Mouse (Mus musculus): Measurements from ENCODE around the gene Hmox2. TPM values are rescaled to one million over a fixed set of nuclear protein-coding genes. Genes with fewer than 3 reads are reported as not detected.
"Not testable (repeated sequence)": the region's sequence is repeated elsewhere in the genome, so short reads cannot be mapped to it uniquely, and the experiment has no call there.

The Hmox2 gene
- total RNA-seq (2015; ENCODE audit: low replicate concordance) (13.3 and 22.6 TPM in 2 replicates), total RNA-seq (2017; ENCODE audit: low replicate concordance) (15.4 and 18.8 TPM in 2 replicates)

- peak; percentile 99 for ATAC-seq (replicated peaks; ENCODE audit: low FRiP score, poor library complexity, severe bottlenecking)
Observed at GRCm38 (mm10) chr16:4725780-4726527, at the start of gene Hmox2. TSS of gene Hmox2 (plus strand) at chr16:4726361.

- ATAC-seq (replicated peaks; ENCODE audit: low FRiP score, poor library complexity, severe bottlenecking), result no peak
Observed at GRCm38 (mm10) chr16:4676836-4677235, 49.3 kb upstream of the Hmox2 start.

GRCm38 (mm10) chr16:4678080-4678479, 48.1 kb upstream of the Hmox2 start:
- no peak for ATAC-seq (replicated peaks; ENCODE audit: low FRiP score, poor library complexity, severe bottlenecking)

GRCm38 (mm10) chr16:4679121-4680018, 46.8 kb upstream of the Hmox2 start, which contains the start of gene Coro7:
TSS of gene Coro7 (minus strand) at chr16:4679777.
- peak; percentile 87 for ATAC-seq (replicated peaks; ENCODE audit: low FRiP score, poor library complexity, severe bottlenecking)

GRCm38 (mm10) chr16:4680922-4681455, 45.2 kb upstream of the Hmox2 start:
- ATAC-seq (replicated peaks; ENCODE audit: low FRiP score, poor library complexity, severe bottlenecking), result not testable (repeated sequence)

- ATAC-seq (replicated peaks; ENCODE audit: low FRiP score, poor library complexity, severe bottlenecking), result no peak
Observed at GRCm38 (mm10) chr16:4682628-4683179, 43.5 kb upstream of the Hmox2 start.

- no peak for ATAC-seq (replicated peaks; ENCODE audit: low FRiP score, poor library complexity, severe bottlenecking)
Observed at GRCm38 (mm10) chr16:4683193-4683580, 43.0 kb upstream of the Hmox2 start.

- ATAC-seq (replicated peaks; ENCODE audit: low FRiP score, poor library complexity, severe bottlenecking), result peak; percentile 86
Observed at GRCm38 (mm10) chr16:4683581-4684456, 42.3 kb upstream of the Hmox2 start.

- no peak for ATAC-seq (replicated peaks; ENCODE audit: low FRiP score, poor library complexity, severe bottlenecking)
Observed at GRCm38 (mm10) chr16:4684457-4684791, 41.7 kb upstream of the Hmox2 start.

- not testable (repeated sequence) for ATAC-seq (replicated peaks; ENCODE audit: low FRiP score, poor library complexity, severe bottlenecking)
Observed at GRCm38 (mm10) chr16:4689371-4689770, 36.8 kb upstream of the Hmox2 start.

GRCm38 (mm10) chr16:4701211-4701610, 24.9 kb upstream of the Hmox2 start:
- ATAC-seq (replicated peaks; ENCODE audit: low FRiP score, poor library complexity, severe bottlenecking), result no peak

- no peak for ATAC-seq (replicated peaks; ENCODE audit: low FRiP score, poor library complexity, severe bottlenecking)
Observed at GRCm38 (mm10) chr16:4702646-4703045, 23.5 kb upstream of the Hmox2 start.

- ATAC-seq (replicated peaks; ENCODE audit: low FRiP score, poor library complexity, severe bottlenecking), result no peak
Observed at GRCm38 (mm10) chr16:4705541-4705940, 20.6 kb upstream of the Hmox2 start.

GRCm38 (mm10) chr16:4711173-4711572, 15.0 kb upstream of the Hmox2 start:
- no peak for ATAC-seq (replicated peaks; ENCODE audit: low FRiP score, poor library complexity, severe bottlenecking)

- ATAC-seq (replicated peaks; ENCODE audit: low FRiP score, poor library complexity, severe bottlenecking), result no peak
Observed at GRCm38 (mm10) chr16:4713861-4714710, 12.1 kb upstream of the Hmox2 start.

- no peak for ATAC-seq (replicated peaks; ENCODE audit: low FRiP score, poor library complexity, severe bottlenecking)
Observed at GRCm38 (mm10) chr16:4717866-4718265, 8.3 kb upstream of the Hmox2 start.

- ATAC-seq (replicated peaks; ENCODE audit: low FRiP score, poor library complexity, severe bottlenecking), result peak; percentile 94
Observed at GRCm38 (mm10) chr16:4718753-4719518, 7.2 kb upstream of the Hmox2 start, which contains the start of gene Nmral1. TSS of gene Nmral1 (minus strand) at chr16:4719356.
